Mouse (Mus musculus): ENCODE measurements around the gene Sct. TPM values are rescaled to one million over a fixed set of nuclear protein-coding genes. Genes with fewer than 3 reads are reported as not detected.
A peak's percentile ranks its signal among the peaks of the same experiment; 100 is the strongest.

Sct gene
- polyA plus RNA-seq, 2 experiments = 17.3 to 17.6 TPM

DNA sequence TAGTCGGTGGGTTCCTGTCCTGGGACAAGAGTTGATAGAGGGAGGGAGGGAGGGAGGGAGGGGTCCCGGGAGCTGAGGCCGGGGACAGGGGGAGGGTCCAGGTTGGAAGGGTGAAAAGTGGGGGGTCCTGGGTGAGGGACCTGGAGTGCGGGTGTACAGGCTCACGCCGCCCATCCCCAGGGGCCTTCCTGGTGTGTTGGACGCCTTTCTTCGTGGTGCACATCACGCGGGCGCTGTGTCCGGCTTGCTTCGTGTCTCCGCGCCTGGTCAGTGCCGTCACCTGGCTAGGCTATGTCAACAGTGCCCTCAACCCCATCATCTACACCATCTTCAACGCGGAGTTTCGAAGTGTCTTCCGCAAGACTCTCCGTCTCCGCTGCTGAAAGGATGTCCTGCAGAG lies 15.5 kb upstream of the Sct start:
- WGBS = 12% methylated on average over 15 of the region's 22 CpGs
- Histone ChIP-seq H3K4me1 (ENCODE audit: control insufficient read depth, insufficient read depth, low read length) (peaks cover 4% of the 10 kb centered on the region; the same call in 1 of the 2 replicates), H3K27me3 (ENCODE audit: control insufficient read depth, insufficient read depth, low read length) (peaks cover 42% of the 10 kb centered on the region), H3K9me3 (ENCODE audit: control insufficient read depth, low read length) (no peaks in the 10 kb centered on the region), H3K4me3 (replicated peaks; ENCODE audit: low read length) (peak overlapping the region; percentile 39), H3K27ac (replicated peaks; ENCODE audit: low read depth, low read length) (no peak overlapping the region), H3K36me3 (ENCODE audit: control insufficient read depth, insufficient read depth, low read length) (peaks cover 16% of the 10 kb centered on the region; the same call in 1 of the 2 replicates), H3K9ac (ENCODE audit: low read depth, low read length, severe bottlenecking) (peak overlapping the region; percentile 53; the same call in 1 of the 2 replicates), H3K4me2 (replicated peaks; ENCODE audit: low read depth, low read length, severe bottlenecking) (peak overlapping the region; percentile 79)
- ATAC-seq (ENCODE audit: low FRiP score, low read depth) (no peak), DNase-seq (ENCODE audit: low spot score) (no peak)
- no peak for TF ChIP-seq POLR2A (IDR thresholded peaks at IDR 0.05; ENCODE audit: borderline replicate concordance, extremely low read depth, insufficient read depth, insufficient read length)

DNA sequence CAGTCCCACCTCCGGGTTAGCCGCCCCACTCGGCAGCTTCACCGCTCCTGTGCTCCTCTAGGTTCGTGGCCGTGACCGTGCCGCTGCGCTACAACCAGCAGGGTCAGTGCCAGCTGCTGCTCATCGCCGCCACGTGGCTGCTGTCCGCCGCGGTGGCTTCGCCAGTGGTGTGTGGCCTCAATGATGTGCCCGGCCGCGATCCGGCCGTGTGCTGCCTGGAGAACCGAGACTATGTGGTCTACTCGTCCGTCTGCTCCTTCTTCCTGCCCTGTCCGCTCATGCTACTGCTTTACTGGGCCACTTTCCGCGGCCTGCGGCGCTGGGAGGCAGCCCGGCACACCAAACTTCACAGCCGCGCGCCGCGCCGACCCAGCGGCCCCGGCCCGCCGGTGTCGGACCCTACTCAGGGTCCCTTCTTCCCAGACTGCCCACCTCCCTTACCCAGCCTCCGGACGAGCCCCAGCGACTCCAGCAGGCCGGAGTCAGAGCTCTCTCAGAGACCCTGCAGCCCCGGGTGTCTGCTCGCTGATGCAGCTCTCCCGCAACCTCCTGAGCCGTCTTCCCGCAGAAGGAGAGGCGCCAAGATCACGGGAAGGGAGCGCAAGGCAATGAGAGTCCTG lies 15.0 kb upstream of the Sct start:
- Histone ChIP-seq H3K36me3 (ENCODE audit: control insufficient read depth, insufficient read depth, low read length) (peaks cover 16% of the 10 kb centered on the region; the same call in 1 of the 2 replicates), H3K9me3 (ENCODE audit: control insufficient read depth, low read length) (no peaks in the 10 kb centered on the region), H3K27ac (replicated peaks; ENCODE audit: low read depth, low read length) (no peak overlapping the region), H3K4me2 (replicated peaks; ENCODE audit: low read depth, low read length, severe bottlenecking) (peak overlapping the region; percentile 79), H3K9ac (ENCODE audit: low read depth, low read length, severe bottlenecking) (peak overlapping the region; percentile 53), H3K4me1 (ENCODE audit: control insufficient read depth, insufficient read depth, low read length) (peaks cover 4% of the 10 kb centered on the region; the same call in 1 of the 2 replicates), H3K27me3 (ENCODE audit: control insufficient read depth, insufficient read depth, low read length) (peaks cover 42% of the 10 kb centered on the region), H3K4me3 (replicated peaks; ENCODE audit: low read length) (peak overlapping the region; percentile 39)
- DNase-seq (ENCODE audit: low spot score) (no peak), ATAC-seq (ENCODE audit: low FRiP score, low read depth) (peak; percentile 10; the same call in 1 of the 2 replicates)
- under 1% methylated on average over 31 of the region's 53 CpGs for WGBS
- TF ChIP-seq POLR2A (IDR thresholded peaks at IDR 0.05; ENCODE audit: borderline replicate concordance, extremely low read depth, insufficient read depth, insufficient read length) = no peak

DNA sequence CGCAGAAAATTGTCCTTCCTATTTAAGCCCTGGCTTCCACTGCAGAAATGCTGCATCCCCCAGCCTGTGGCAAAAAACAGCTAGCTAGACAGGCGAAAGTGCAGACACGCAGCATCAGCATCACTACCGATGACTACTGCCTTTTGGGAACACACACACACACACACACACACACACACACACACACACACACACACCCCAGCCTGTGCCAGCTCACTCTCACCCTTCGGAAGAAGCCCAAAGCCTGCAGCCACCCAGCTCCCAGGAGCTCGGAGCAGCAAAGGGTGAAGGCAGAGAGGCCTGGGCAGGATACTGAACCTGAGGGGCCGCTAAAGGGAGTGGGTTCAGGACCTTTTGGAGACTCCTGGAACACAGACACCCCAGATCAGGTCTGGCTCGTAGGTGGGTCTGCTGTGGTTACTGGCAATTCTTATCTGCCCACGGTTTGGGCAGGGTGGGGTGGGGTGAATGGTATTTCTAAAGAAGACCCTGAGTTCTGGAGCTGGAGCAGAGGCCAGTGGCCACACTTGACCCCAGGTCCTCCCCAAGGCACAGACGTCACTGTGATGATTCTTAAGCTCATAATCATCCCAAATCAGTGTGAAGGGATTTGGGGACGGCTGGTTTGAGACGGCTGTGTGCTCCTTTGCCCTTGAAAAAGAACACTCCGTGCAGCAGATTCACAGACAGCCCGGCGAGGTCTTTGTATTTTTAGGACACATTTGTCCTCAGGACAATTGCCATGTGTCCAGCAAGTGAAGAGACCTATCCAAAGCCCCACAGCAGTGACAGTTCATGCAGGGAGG lies 13.9 kb upstream of the Sct start:
- H3K27me3 ChIP-seq (ENCODE audit: control insufficient read depth, insufficient read depth, low read length) = peaks cover 42% of the 10 kb centered on the region
- peak overlapping the region; percentile 55 for H3K4me3 ChIP-seq (replicated peaks; ENCODE audit: low read length)
- H3K4me2 ChIP-seq (replicated peaks; ENCODE audit: low read depth, low read length, severe bottlenecking) = peak overlapping the region; percentile 99
- H3K36me3 ChIP-seq (ENCODE audit: control insufficient read depth, insufficient read depth, low read length) = 0 out of 2 replicates have a peak, but pooled peaks cover 11% of the 10 kb centered on the region
- DNase-seq (ENCODE audit: low spot score) (no peak), ATAC-seq (ENCODE audit: low FRiP score, low read depth) (no peak)
- TF ChIP-seq POLR2A (IDR thresholded peaks at IDR 0.05; ENCODE audit: borderline replicate concordance, extremely low read depth, insufficient read depth, insufficient read length) = no peak
- no peak overlapping the region for H3K27ac ChIP-seq (replicated peaks; ENCODE audit: low read depth, low read length)
- H3K9me3 ChIP-seq (ENCODE audit: control insufficient read depth, low read length) = no peaks in the 10 kb centered on the region
- 46% methylated on average over 15 of the region's 15 CpGs for WGBS
- H3K9ac ChIP-seq (ENCODE audit: low read depth, low read length, severe bottlenecking) = peak overlapping the region; percentile 63
- H3K4me1 ChIP-seq (ENCODE audit: control insufficient read depth, insufficient read depth, low read length) = peaks cover 4% of the 10 kb centered on the region; the same call in 1 of the 2 replicates

DNA sequence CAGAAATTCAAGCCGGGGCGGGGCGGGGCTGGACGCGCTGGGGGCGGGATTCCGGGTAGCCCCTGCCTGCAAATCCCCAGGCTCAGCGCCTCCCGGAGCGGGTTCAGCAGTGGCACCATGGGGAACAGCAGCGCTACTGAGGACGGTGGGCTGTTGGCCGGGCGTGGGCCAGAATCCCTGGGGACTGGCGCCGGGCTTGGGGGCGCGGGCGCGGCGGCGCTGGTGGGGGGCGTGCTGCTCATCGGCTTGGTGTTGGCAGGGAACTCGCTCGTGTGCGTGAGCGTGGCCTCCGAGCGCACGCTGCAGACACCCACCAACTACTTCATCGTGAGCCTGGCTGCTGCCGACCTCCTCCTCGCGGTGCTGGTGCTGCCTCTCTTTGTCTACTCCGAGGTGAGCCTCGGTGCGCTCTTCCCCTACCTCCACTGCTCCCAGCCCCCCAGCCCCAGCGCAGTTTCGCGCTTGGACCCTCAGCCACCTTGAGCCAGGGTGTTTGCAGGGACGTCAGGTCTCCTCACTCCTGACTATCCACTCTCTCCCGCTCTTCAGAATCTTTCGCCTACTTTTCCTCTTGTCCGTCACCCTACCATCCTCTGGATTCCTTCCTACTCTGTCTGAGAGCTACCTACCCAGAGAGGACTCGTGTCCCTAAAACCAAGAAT lies 13.1 kb upstream of the Sct start, which contains the start of gene Drd4:
Gene Drd4 (plus strand): TSS at position 86 of the 662 bp plus-strand sequence.
- ATAC-seq (ENCODE audit: low FRiP score, low read depth) (peak; percentile 38; the same call in 1 of the 2 replicates), DNase-seq (ENCODE audit: low spot score) (peak; percentile 37)
- no peak within 1 kb of the TSS for H3K27ac ChIP-seq (replicated peaks; ENCODE audit: low read depth, low read length)
- H3K27me3 ChIP-seq (ENCODE audit: control insufficient read depth, insufficient read depth, low read length) = peaks cover 42% of the 10 kb centered on the region
- peak within 1 kb of the TSS; percentile 99 for H3K4me2 ChIP-seq (replicated peaks; ENCODE audit: low read depth, low read length, severe bottlenecking)
- peak within 1 kb of the TSS; percentile 55 for H3K4me3 ChIP-seq (replicated peaks; ENCODE audit: low read length)
- no peak for TF ChIP-seq POLR2A (IDR thresholded peaks at IDR 0.05; ENCODE audit: borderline replicate concordance, extremely low read depth, insufficient read depth, insufficient read length)
- H3K4me1 ChIP-seq (ENCODE audit: control insufficient read depth, insufficient read depth, low read length) = peaks cover 4% of the 10 kb centered on the region; the same call in 1 of the 2 replicates
- H3K36me3 ChIP-seq (ENCODE audit: control insufficient read depth, insufficient read depth, low read length) = 0 out of 2 replicates have a peak, but pooled peaks cover 4% of the 10 kb centered on the region
- peak within 1 kb of the TSS; percentile 63 for H3K9ac ChIP-seq (ENCODE audit: low read depth, low read length, severe bottlenecking)
- H3K9me3 ChIP-seq (ENCODE audit: control insufficient read depth, low read length) = no peaks in the 10 kb centered on the region
- WGBS = 2% methylated on average over 36 of the region's 46 CpGs

DNA sequence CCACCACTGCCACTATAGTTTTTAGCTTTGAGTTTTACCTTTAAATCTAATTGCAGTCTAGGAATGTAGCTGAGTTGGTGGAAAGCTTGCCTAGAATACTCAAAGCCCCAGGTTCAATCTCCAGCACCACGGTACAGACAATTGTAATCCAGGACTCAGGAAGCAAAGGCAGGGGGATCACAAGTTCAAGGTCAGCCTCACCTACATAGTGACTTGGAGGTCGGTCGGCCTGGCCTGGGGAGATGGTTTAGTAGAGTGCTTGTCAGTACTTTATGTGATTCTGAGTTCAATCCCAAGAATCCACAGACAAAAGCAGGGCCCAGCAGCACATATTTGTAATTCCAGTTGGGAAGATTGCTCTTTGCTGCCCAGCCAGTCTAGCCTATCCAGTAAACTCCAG lies 9.1 kb upstream of the Sct start:
- DNase-seq (ENCODE audit: low spot score) = no peak
- H3K4me3 ChIP-seq (replicated peaks; ENCODE audit: low read length) = no peak overlapping the region
- WGBS = 81% methylated on average over 3 of the region's 3 CpGs
- no peaks in the 10 kb centered on the region for H3K36me3 ChIP-seq (ENCODE audit: control insufficient read depth, insufficient read depth, low read length)
- H3K9ac ChIP-seq (ENCODE audit: low read depth, low read length, severe bottlenecking) = no peak overlapping the region
- peaks cover 4% of the 10 kb centered on the region; the same call in 1 of the 2 replicates for H3K4me1 ChIP-seq (ENCODE audit: control insufficient read depth, insufficient read depth, low read length)
- H3K27me3 ChIP-seq (ENCODE audit: control insufficient read depth, insufficient read depth, low read length) = peaks cover 16% of the 10 kb centered on the region
- no peak overlapping the region for H3K27ac ChIP-seq (replicated peaks; ENCODE audit: low read depth, low read length)
- no peaks in the 10 kb centered on the region for H3K9me3 ChIP-seq (ENCODE audit: control insufficient read depth, low read length)
- no peak for TF ChIP-seq POLR2A (IDR thresholded peaks at IDR 0.05; ENCODE audit: borderline replicate concordance, extremely low read depth, insufficient read depth, insufficient read length)
- no peak for ATAC-seq (ENCODE audit: low FRiP score, low read depth)
- no peak overlapping the region for H3K4me2 ChIP-seq (replicated peaks; ENCODE audit: low read depth, low read length, severe bottlenecking)

All from limb, embryonic 14.5 days (tissue).